Comparison of ENCODE assay signal across 11 mouse cellular contexts in the genomic region with DNA sequence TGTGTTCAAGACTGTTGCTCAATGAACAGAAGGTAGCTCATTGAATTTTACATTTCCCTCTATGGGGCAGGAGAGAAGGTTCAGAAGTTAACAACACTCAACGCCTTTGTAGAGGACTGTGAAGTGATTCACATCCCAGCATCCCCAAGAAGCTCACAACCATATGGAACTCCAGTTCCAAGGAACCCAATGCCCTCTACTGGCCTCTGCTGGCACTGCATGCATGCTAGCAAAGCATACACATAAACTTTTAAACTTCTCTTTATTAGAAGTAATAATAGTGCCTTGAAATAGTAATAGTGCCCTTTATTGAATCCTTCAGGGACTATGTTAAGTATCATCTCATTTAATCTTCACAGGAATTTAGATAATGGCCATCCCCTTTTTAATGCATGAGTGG. TPM values are rescaled to one million over a fixed set of nuclear protein-coding genes. Genes with fewer than 3 reads are reported as not detected.
DNase-seq lines count a peak whose midpoint lies in the region; ATAC-seq and TF ChIP-seq lines count a peak whose summit lies in the region.
"Had no signal": no experiment of that assay in that cellular context is flagged by ENCODE, and none has a peak within 500 bp of the region (broad histone marks: within the 10 kb centered on the region; RNA-seq: fewer than 3 reads in every experiment).

No protein-coding gene starts in this region.

- H3K4me1 ChIP-seq in intestine, postnatal 0 days (replicated peaks; ENCODE audit: control insufficient read depth, insufficient read depth, low read length) = no peaks in the 10 kb centered on the region
- H3K4me1 ChIP-seq in intestine, embryonic 15.5 days (replicated peaks) = no peaks in the 10 kb centered on the region
- no peaks in the 10 kb centered on the region for H3K4me1 ChIP-seq in testis, adult 2 months (ENCODE audit: control insufficient read depth, insufficient read depth, low read length)
- no peaks in the 10 kb centered on the region for H3K4me1 ChIP-seq in bone marrow, adult 2 months (ENCODE audit: control insufficient read depth, insufficient read depth, low read length)
- H3K4me1 ChIP-seq: midbrain, embryonic 10.5 days had no signal

- TF ChIP-seq CTCF in intestine, postnatal 0 days (IDR thresholded peaks at IDR 0.05; ENCODE audit: low read depth) = peak; percentile 67
- TF ChIP-seq CTCF in testis, adult 2 months (IDR thresholded peaks at IDR 0.05; ENCODE audit: control insufficient read depth, insufficient read depth, insufficient replicate concordance, low read depth, low read length) = peak; percentile 44; the same call in 1 of the 2 replicates
- peak; percentile 48; the same call in 1 of the 2 replicates for TF ChIP-seq CTCF in bone marrow, adult 2 months (IDR thresholded peaks at IDR 0.05; ENCODE audit: control insufficient read depth, insufficient read depth, low read length)

- WGBS in intestine, postnatal 0 days = 93% methylated on average over 1 of the region's 1 CpGs
- 83% methylated on average over 1 of the region's 1 CpGs for WGBS in intestine, embryonic 15.5 days
- WGBS in bone marrow, adult 2 months = 85% methylated on average over 1 of the region's 1 CpGs

- ATAC-seq in intestine, postnatal 0 days = no peak
- ATAC-seq in intestine, embryonic 15.5 days = no peak

- no peaks in the 10 kb centered on the region for H3K27me3 ChIP-seq in intestine, postnatal 0 days (replicated peaks; ENCODE audit: control insufficient read depth, insufficient read depth, low read length)
- H3K27me3 ChIP-seq in intestine, embryonic 15.5 days (replicated peaks) = no peaks in the 10 kb centered on the region
- H3K27me3 ChIP-seq in testis, adult 2 months (ENCODE audit: control insufficient read depth, insufficient read depth, low read length) = no peaks in the 10 kb centered on the region

- no peak overlapping the region for H3K4me3 ChIP-seq in intestine, postnatal 0 days (ENCODE audit: low read depth, low read length)
- no peak overlapping the region for H3K4me3 ChIP-seq in intestine, embryonic 15.5 days (replicated peaks)
- no peak overlapping the region for H3K4me3 ChIP-seq in testis, adult 2 months (ENCODE audit: control insufficient read depth, low read depth, low read length)
- H3K4me3 ChIP-seq in bone marrow, adult 2 months (replicated peaks; ENCODE audit: control insufficient read depth, low read depth, low read length) = no peak overlapping the region
- H3K4me3 ChIP-seq: midbrain, embryonic 10.5 days had no signal

- no peak overlapping the region for H3K9ac ChIP-seq in intestine, postnatal 0 days (ENCODE audit: low read depth, low read length)
- H3K9ac ChIP-seq in intestine, embryonic 15.5 days = no peak overlapping the region

- DNase-seq in testis, postnatal 14 days (ENCODE audit: low spot score) = no peak
- peak; percentile 51 for DNase-seq in testis, postnatal 10 days (ENCODE audit: low spot score)
- DNase-seq in frontal cortex, postnatal 36 days (ENCODE audit: low spot score in 2 of 2) = no peak
- no peak for DNase-seq in gastrocnemius, adult 18-20 months (ENCODE audit: low spot score)
- DNase-seq: heart, postnatal 14 days; left cerebral cortex, postnatal 4 days had no signal

- H3K4me2 ChIP-seq in intestine, postnatal 0 days (replicated peaks; ENCODE audit: low read depth) = no peak overlapping the region
- H3K4me2 ChIP-seq in intestine, embryonic 15.5 days (replicated peaks) = no peak overlapping the region

- TF ChIP-seq POLR2A in testis, adult 2 months (IDR thresholded peaks at IDR 0.05; ENCODE audit: control insufficient read depth, low read depth, low read length) = no peak
- TF ChIP-seq POLR2A in bone marrow, adult 2 months (IDR thresholded peaks at IDR 0.05; ENCODE audit: borderline replicate concordance, control insufficient read depth, low read depth, low read length) = no peak

- H3K27ac ChIP-seq in intestine, postnatal 0 days (ENCODE audit: low read depth, low read length) = no peak overlapping the region
- H3K27ac ChIP-seq in intestine, embryonic 15.5 days = no peak overlapping the region
- H3K27ac ChIP-seq in testis, adult 2 months (ENCODE audit: control insufficient read depth, insufficient read depth, low read depth, low read length) = no peak overlapping the region
- H3K27ac ChIP-seq in bone marrow, adult 2 months (ENCODE audit: control insufficient read depth, insufficient read depth, low read depth, low read length, poor library complexity) = no peak overlapping the region
- H3K27ac ChIP-seq: midbrain, embryonic 10.5 days had no signal

- no peaks in the 10 kb centered on the region for H3K9me3 ChIP-seq in intestine, postnatal 0 days (ENCODE audit: control insufficient read depth)
- no peaks in the 10 kb centered on the region for H3K9me3 ChIP-seq in intestine, embryonic 15.5 days
- H3K9me3 ChIP-seq: midbrain, embryonic 10.5 days had no signal

- peaks cover 65% of the 10 kb centered on the region for H3K36me3 ChIP-seq in intestine, postnatal 0 days (ENCODE audit: control insufficient read depth, insufficient read depth)
- no peaks in the 10 kb centered on the region for H3K36me3 ChIP-seq in intestine, embryonic 15.5 days
- H3K36me3 ChIP-seq in testis, adult 2 months (ENCODE audit: control insufficient read depth, insufficient read depth, low read length) = no peaks in the 10 kb centered on the region
- H3K36me3 ChIP-seq: midbrain, embryonic 10.5 days had no signal

RNA-seq across cellular contexts. Expression of gene Parp14, which starts 9.3 kb away (rescaled TPM):
- polyA plus RNA-seq in intestine, postnatal 0 days (2015; fragmentation: Nextera tagmentation; extraction: Ambion mirVana) = 7.1 and 9.7 TPM in 2 replicates
- 1.2 and 2.2 TPM in 2 replicates for polyA plus RNA-seq in intestine, embryonic 15.5 days (2015; fragmentation: Nextera tagmentation; extraction: Ambion mirVana)
- polyA plus RNA-seq in testis, adult 2 months (2012; rRNA removed) = 0.27 and 0.34 TPM in 2 replicates
- 8.5 and 17.2 TPM in 2 replicates for polyA plus RNA-seq in bone marrow, adult 2 months (2011; ENCODE audit: insufficient read depth, insufficient read length, low replicate concordance, missing spikeins)
- 1 to 10 TPM; 2.1 to 3.5 TPM for total RNA-seq in gastrocnemius, adult 18-20 months (2021)
